Mouse (Mus musculus): Measurements from ENCODE around the gene Olfr1392.
"Not testable (repeated sequence)": the region's sequence is repeated elsewhere in the genome, so short reads cannot be mapped to it uniquely, and the experiment has no call there.

The Olfr1392 gene

DNA sequence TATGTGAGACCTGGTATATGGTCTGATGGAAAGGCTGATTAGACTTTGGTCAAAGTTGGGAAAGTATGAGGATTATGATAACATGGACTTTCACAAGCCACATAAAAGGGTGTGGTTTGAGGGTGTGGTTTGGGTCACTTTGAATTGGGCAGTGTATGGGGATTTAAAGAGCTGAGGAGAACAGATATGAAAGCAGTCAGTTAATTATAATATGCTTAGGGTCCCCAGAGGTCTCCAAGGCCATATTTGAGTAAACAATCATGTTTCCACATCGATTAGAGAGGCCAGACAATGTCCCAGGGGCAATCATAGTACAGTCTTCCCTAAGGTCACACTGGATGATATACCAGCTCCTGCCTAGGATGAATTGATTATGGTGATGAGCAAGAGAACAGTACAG lies at the start of gene Olfr1392:
TSS of gene Olfr1392 (plus strand) at position 301 of the 400 bp plus-strand sequence.
- not testable (repeated sequence) for DNase-seq (ENCODE audit: inconsistent ontology term)

DNA sequence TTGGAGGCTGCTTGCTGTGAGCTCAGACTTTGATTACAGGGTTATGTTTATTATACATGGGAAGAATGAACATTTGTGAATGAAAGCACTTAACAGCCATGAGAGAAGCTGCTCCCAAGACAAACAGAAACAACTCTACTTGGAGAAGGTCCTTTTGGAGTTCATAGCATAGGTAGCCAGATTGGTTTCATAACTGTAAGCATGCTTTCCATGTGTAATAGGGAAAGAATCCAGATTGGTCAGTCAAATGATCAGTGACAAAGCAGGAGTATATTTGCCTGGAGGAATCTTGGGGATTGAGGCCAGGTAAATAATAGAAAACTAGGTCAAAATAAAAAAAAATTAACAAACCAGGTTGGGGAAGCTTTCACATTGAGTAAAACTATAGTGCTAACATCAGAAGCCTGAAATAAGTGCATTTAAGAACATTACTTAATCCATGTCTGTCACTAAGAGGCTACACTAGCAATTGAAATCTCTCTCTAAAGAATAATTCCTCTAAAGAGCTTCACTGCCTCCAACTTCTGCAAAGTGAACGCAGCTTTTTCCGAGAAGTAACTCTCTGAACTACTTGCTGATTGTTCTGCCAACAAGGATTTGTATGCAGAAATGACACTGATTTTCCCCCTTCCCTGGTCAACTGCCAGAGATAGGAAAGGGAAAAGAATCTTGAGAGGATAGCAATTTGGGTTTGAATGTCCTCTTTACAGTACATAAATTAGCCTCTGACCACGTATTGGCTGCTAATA lies 49.4 kb upstream of the Olfr1392 start:
- DNase-seq (ENCODE audit: inconsistent ontology term): peak; percentile 22

DNA sequence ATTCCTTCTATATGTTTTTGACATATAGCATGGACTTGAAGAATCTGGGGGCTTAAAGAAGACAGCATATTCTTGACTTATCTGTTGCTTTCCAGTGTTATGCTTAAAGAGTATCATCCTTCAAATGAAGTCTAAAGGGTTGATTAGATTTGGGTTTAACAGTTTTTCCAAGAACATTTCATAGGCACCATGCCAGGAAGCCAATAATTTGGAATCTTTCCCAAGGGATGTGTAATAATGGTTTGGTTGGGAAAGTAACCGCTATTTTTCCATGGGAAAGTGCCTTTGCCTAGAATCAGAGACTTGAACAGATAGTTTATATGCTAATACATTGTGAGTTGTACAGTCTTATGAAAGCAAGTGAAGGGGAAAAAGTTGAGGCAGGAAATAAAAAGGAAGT lies 48.2 kb upstream of the Olfr1392 start:
- DNase-seq (ENCODE audit: inconsistent ontology term): no peak

DNA sequence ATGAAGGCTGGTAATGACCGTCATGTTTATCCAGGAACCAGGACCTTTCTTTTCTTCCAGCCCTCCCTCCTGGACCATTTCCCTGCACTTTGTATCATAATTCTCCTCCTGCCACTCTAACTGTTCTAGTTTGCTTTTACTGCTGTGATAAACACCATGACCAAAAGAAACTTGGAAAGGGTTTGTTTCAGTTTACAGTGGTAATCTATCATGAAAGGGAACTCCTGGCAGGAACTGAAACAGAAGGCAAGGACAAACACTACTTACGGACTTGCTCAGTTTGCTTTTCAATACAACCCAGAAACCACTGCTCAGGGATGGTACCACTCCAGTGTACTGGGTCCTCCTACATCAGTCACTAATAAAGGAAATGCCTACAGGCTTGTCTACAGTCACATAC lies 47.5 kb upstream of the Olfr1392 start:
- no peak for DNase-seq (ENCODE audit: inconsistent ontology term)

DNA sequence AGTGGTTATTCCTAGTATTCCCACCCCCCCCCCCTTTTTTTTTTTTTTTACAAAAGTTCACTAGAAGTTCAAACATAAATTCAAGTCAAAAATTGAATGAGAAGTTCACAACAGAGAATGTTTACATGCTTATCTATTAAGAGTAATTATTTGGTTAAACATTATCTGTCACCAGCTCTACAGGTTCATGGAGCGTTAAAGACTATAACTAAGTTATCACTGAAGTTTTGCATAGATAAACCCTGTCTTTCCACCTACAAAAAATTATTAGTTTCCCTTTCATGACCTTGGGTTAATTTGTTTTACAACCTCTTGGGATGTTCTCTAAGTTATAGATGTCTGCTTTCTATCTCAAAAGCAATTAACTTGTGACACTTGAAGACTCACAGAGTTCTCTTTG lies 44.8 kb upstream of the Olfr1392 start:
- no peak for DNase-seq (ENCODE audit: inconsistent ontology term)

DNA sequence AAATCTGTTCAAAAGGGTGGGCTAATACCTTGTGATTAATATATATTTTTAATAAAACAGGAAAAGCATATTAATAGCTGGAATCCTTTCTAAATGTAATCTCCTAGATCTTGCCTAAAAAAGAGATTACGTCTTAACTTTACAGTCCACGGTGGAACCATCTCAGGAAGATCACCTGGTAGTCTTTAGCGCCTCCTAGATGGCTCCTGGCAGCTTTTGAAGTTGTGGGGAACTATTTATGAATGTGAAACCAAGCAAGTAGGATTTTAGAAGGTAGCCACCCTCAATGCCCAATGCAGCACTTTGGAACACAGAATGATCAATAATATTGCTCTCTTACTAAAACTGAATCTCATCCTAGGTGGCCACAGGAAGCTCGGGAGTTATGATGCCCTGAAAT lies 44.2 kb upstream of the Olfr1392 start:
- DNase-seq (ENCODE audit: inconsistent ontology term): no peak

DNA sequence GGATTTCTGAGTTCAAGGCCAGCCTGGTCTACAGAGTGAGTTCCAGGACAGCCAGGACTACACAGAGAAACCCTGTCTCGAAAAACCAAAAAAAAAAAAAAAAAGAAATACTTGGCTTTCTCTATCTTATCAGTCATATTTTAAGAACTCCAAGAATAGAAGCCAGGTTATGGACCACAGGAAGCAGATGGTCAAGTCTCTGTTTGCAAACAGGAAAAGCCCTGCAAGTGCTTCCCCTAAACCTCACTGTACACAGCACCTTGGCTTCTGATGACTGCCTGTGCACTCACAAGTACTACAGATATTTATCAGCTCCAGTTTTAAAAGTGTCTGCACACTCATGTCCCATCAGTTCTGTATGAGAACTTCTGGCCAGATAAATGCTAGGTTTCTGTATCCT lies 43.6 kb upstream of the Olfr1392 start:
- DNase-seq (ENCODE audit: inconsistent ontology term): no peak

DNA sequence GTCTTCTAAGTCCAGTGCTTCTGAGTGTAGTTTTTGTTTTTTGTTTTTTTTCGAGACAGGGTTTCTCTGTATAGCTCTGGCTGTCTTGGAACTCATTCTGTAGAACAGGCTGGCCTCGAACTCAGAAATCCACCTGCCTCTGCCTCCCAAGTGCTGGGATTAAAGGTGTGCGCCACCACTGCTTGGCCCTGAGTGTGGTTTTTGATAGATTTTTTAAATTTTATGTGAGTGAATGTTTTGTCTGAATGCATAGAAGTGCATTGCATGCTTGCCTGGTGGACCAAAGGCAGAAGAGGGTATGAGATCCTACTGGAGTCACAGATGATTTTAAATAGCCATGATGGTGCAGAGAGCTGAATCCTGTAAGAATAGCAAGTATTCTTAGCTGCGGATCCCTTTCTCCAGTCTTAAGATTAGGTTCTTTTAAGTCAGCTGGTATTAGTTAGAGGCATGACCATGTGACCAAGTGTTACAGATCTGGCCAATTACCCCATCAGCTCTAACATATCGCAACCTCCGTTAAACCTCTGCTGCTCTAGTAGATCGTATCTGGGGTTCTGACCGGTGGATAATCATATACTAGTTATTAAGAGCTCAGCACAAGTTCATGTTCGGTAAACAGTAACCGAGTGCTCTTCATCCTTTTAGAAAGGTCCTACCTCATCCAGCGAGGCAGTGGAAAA lies 42.0 kb upstream of the Olfr1392 start:
- no peak for DNase-seq (ENCODE audit: inconsistent ontology term)

DNA sequence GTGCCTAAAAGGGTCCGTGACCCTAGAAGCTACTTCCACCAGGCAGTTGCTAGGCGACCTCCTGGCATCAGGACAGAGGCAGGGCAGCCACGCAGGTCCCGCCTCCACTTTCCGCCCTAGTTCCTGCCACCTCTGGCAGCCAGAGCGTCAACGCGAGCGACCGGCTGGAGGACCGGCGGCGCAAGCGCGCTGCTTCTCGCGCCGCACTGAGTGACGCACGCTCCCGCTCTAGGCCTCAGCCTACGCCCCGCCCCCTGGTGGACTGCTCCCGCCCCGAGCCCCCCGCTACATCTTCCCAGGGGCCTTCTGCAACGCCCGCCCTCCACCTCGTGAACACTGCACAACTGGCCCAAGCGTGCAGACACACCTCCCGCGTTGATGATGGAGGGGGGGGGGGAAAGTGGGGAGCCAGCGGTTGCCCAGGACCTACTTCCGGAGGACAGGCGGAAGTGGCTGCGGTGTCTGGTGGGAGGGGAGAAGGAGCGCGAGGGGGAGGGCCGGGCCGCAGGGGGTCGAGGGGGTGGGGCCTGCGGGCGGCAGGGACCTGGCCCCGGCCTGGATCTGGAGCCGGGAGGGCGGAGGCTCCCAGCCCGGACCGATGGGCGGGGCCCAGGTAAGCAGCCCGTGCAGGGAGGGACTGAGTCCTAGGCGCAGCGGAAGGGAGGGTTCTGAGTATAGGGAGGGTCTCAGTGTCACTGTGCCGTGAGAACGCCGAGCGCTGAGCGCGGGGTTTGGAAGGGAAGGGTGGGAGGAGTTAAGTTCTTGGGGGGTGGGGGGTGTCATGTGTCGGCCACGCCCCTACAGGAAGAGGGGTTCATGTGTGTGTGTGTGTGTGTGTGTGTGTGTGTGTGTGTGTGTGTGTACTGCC lies 41.1 kb upstream of the Olfr1392 start, which contains the start of gene Mgat1:
TSS of gene Mgat1 (plus strand) at position 465 of the 868 bp plus-strand sequence.
- DNase-seq (ENCODE audit: inconsistent ontology term): peak; percentile 99

DNA sequence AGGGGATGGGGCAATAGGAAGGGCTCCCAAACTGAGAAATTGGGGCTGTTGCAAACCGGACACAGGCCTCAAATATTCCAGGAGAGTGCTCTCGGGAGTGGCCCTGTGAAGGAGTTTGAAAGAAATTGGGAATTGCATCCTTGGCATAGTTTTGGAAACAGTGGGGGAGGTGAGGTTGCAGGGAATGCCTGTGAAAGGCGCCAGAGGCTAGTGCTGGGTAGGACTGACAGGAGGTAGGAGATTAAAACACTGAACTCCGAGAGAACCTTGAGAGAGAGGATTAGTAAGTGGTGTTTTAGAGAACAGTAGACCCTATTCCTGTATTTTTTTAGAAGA lies 40.5 kb upstream of the Olfr1392 start:
- no peak for DNase-seq (ENCODE audit: inconsistent ontology term)

DNA sequence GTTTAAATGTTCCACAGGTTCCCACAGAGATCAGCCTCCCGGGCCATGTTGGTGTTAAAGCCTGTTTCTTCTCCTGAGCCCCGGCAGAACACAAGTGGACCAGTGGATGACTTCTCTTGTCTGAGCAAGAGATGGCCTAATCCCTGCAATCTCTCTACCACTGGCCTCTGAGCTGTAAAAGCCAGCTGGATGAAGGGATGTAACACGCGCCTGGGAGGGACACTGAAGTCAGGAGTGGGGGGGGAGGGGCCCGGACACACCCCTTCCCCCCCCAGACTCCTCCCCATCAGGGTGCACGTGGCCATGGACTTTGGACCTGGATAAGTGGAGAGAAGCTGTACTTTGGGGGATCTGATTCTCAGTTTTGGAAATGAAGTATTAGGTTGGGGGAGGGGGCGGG lies 39.9 kb upstream of the Olfr1392 start:
- DNase-seq (ENCODE audit: inconsistent ontology term): peak; percentile 40

DNA sequence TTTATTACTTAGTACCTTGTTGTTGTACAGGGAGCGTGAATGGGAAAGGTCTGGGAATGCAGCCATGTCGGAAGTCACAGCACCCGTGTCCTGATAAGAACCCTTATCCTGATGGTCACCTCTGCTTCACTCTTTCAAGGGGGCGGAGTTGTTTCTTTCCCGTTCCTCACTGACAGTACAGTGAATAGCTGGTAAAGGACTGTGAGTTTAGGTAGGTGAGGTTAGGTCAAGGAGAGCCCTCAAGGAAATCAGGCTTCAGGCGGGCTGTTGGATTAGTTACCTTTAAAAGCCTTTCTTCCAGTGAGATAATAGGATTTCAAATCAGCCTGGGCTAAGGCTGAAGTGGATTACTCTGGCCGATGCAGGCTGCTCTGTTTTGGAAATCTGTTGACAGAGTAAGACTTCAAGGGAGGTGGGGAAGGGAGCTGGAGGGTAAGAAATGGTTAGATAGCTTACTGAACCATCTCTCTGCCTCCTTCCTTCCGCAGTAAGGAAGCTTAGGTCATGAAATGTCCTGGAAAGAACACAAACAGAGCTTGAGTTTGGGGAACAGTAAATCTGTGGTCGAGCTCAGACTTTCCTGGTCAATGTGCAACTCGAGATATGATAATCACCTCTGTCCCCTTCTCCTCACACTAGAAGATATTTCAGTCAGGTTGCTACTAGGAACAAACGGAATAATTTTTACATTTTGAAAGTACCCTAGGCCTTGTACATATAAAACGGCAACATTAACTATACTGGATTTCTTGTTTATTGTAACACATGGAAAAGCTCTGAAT lies 39.3 kb upstream of the Olfr1392 start:
- DNase-seq (ENCODE audit: inconsistent ontology term): no peak

DNA sequence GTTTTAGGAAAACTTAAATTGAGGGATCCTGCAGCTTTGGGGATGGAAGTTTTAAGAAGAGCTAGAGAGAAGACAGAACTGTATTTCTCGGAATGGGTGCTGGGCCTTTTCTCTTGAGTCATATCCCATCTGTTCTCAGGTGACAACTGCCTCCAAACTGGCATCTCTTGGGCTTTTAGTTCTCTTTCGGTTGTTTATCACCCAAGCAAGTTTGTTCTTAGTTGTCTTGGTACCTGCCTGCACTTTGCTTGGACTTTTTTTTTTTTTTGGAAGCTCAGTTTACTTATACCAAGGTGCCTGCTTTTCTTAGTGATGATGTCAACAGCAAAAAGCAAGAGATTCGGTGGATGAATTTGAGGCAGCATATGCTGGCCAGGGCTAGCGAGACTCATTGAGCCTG lies 38.6 kb upstream of the Olfr1392 start:
- no peak for DNase-seq (ENCODE audit: inconsistent ontology term)

DNA sequence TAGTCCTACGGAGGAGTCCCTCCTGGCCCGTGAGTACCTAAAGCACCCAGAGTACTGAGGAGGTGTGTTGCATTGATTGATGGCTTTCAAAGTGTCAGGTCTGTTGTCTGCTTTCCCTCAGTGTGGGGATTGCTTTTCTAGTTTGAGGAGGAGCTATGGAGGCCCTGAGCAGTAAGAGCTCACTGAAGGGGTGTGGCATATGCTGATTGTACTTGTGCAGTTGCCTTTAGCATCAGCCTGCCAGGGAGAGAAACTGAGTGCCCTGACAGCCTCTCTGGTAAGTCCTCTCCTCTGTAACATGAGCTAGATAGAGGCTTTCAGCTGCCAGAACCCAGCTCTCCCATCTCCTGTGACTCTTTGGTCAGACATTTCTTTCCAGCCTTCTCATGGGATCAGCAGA lies 37.8 kb upstream of the Olfr1392 start:
- DNase-seq (ENCODE audit: inconsistent ontology term): no peak

DNA sequence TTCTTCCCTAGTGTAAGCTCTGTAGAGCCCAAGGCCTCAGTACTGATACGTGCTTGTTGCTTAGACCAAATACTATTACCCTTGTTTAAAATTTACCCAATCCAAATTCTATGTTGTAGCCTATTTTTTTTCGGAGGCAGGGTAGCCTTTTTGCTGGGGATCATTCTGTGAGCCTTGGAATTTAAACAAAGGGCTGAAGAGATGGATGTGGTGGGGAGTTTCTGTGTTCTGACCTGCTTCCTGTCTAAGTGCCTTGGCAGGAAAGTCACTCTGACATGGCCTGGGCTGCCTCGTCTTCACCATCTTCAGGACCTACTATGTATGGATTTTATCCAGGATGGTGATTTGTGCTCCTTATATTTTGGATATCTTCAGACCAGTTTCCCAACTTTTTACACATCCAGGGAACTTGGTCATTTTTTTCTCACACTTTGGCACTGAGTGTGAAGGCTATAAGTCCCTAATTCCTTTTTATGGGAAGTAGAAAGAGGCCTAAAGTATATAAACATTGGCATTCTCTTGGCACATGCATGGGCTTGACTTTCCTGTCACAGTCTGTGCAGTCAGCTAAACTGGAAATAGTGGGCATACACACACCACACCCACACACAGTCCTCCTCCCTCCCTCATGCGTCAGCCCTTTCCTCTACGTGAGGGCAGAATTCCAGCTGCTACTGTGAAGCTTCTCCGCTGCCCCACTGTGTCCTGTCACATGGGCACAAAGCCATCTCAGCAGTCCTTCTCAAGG lies 36.7 kb upstream of the Olfr1392 start:
- DNase-seq (ENCODE audit: inconsistent ontology term): peak; percentile 39

DNA sequence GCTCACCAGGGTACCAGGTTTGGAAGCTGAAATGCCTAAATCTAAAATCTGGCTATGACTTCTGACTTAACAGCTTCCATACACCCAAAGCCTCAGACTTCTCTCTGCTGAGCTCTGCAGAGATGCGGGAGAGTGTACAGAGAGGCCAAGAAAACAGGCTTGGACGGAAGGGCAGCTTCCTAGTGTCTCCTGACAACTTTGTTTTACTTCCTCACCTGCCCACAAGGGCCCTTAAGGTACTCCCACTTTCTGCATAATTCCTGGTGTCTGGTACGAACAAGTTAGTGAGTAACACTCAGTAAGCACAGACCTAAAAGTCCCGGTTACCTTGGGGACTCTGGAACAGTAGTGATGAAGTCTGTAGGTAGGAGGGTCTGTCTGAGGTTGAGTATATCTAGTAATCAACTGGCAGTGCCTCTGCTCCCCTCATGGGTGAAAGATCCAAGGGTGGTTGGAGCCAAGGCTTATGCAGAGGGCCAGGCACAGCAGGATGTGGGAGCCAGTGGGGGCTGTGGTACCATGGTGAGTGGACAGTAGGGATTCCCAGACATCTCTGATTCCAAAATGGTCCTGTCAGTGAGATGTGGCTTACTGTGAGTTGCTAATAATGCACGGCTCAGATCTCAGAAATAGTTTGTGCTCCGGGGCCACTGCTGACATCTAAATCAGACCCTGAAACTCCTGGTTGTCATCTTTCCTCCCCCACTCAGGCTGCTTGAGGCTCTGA lies 35.9 kb upstream of the Olfr1392 start:
- no peak for DNase-seq (ENCODE audit: inconsistent ontology term)

DNA sequence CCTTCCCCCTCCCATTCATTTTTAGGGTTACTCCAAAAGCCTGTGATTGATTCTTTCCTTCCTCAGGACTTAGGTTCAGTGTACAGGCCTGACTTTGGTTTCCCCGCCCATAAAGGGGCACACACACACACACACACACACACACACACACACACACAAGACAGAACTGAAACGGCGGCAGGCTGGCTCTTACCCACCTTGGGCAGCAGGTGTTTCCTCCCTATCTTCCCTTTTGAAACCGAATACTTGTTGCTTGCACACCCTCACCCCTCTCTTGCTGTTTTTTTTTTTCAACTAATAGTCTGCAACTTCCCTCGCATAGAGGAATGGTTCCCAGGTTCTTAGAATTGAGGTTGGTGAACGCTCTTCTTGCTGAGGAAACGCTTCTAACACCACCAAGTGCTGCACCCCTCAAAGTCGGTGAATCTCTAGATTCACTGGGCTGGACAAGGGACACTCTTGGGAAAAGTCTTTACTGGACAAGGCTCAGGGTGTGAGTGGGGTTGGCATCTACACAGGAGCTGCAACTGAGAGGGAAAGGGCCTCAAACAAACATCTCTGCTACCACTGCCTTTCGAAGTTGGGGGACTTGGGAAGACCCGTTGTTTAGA lies 35.2 kb upstream of the Olfr1392 start:
- no peak for DNase-seq (ENCODE audit: inconsistent ontology term)

DNA sequence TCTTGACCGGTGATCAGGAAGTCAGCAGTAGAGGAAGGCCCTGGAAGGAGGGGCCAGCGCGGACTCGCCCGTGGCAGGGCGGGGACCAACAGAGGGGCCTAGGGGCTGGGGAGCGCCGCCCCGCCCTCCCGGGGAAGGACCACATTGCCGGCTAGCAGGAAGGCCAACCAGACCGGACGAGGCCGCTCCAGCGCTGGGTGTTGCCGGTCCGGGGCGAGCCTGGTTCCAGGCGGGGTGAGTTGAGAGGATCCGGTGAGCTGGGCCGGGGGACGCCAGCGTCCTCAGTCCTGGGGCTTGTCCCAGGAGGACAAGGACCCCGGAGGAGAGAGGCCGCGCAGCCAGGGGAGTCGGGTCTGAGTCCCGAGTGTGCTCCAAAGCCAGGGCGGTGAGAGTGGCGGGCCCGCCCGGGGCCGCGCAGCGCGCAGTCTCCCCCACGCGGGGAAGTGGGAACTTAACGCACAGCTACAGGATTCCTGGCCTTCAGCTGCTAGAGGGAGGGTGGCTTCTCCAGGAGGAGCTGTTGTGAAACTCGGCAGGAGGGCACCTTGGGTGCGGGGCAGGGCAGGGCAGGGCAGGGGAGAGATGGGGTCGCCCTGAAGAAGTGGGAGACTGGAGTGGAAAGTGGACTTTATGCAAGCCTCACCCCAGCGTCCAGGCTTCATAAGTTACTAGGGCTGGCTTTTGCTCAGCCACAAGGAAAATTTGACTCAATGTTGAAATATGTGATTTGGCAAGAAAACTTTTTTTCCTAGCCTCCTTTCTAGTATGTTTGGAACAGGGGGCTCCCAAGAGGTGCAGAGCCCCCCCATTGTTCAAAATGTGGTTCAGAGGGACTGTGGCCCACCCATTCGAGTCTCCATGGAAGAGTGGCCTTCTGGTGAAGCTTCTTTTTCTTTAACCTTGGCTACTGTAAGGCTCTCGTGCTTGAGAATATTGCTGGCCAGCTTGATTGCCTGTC lies 34.4 kb upstream of the Olfr1392 start:
- peak; percentile 95 for DNase-seq (ENCODE audit: inconsistent ontology term)

DNA sequence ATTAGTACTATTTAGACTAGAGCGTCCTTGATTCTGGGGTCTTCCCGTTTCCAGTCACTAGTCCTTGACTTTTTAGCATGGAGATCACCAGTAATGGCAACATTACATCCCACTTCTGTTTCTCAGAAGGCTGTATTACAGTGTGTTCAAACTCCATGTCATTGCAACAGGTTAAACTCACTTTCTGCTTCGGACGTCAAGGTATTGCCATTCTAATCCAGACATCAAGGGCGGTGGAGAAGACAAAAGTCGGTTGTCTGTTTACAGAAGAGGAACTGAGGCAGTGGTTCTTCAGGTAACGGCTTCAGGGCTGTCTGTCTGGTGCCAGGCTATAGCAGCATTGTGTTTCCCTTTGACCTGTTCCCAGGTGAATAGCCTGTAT lies 33.7 kb upstream of the Olfr1392 start:
- DNase-seq (ENCODE audit: inconsistent ontology term): no peak
